Mouse (Mus musculus): ENCODE measurements at regions not wholly inside any gene's neighbourhood (a gene's known extent, or its start where the extent isn't known, plus 50 kb on each side); places are given as distances from the start of the nearest gene placed in this dataset.

DNA sequence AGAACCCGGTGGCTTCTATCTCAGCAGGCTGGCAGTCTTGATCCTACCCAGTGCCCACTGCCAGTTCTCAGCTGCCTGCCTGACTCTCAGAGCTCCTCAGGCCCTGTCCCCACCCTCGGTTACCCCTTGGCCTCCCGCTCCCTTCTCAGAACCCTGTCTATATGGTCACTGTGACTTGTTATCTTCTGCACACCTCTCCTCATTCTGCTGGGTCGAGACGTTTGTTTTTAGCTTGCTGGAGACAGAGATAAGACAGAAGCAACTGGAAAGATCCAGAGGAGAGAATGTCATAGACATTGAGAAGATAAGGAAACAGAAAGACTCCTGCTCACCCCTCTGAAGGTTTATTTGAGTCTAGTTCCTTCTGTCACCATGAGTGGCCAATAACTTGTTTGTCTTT is 53.8 kb upstream of the Phc1 start:
- no peaks in the 10 kb centered on the region for H3K4me1 ChIP-seq (ENCODE audit: insufficient read depth, low read length)
- 83% methylated on average over 5 of the region's 5 CpGs for WGBS

DNA sequence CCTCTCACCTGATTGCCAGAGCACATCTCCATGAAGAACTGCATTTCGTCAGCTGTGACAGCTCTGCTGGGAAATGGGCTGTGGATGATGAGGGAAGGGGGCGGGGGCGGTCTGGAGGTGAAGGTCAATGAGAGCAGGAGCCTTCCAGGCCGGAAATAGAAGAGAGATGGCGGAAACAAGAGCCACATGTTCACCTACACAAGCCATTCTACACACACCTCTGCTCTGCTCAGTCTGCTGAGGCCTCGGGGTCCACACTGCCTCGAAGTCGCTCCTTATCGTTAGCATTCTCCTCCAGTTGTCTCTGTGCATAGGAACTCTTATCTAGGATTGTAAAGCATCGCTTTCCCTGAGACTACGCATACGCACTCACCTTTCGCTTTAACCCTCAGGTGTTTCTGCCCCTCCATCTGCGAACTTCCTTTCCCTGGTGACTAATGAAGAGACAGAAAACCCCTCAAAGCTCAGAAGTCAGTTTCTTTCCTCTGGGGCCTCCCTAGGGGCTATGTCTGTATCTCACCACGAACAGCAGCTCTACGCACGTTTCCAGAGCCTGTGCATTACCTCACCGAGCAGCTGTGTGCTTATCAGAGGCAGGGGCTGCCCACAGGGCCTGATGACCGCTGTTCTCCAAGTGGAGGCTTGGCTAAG is 53.0 kb upstream of the Phc1 start:
- WGBS = 58% methylated on average over 19 of the region's 19 CpGs
- Histone ChIP-seq H3K4me1 (ENCODE audit: insufficient read depth, low read length) (no peaks in the 10 kb centered on the region), H3K4me3 (ENCODE audit: low read length) (no peak overlapping the region), H3K27ac (ENCODE audit: low read length) (no peak overlapping the region), H3K27me3 (ENCODE audit: insufficient read depth, low read length) (no peaks in the 10 kb centered on the region), H3K9ac (replicated peaks; ENCODE audit: low read length) (no peak overlapping the region), H3K9me3 (ENCODE audit: low read length) (0 out of 2 replicates have a peak, but pooled peaks cover 6% of the 10 kb centered on the region), H3K4me2 (replicated peaks; ENCODE audit: low read depth, low read length) (no peak overlapping the region), H3K36me3 (ENCODE audit: insufficient read depth, low read length) (no peaks in the 10 kb centered on the region)
- ATAC-seq (ENCODE audit: low FRiP score, low TSS enrichment) = no peak

More for the DNA sequence above, 53.8 kb upstream of the Phc1 start:
- no peaks in the 10 kb centered on the region for H3K36me3 ChIP-seq (ENCODE audit: insufficient read depth, low read length)
- no peak overlapping the region for H3K9ac ChIP-seq (replicated peaks; ENCODE audit: low read length)
- no peaks in the 10 kb centered on the region for H3K27me3 ChIP-seq (ENCODE audit: insufficient read depth, low read length)
- no peak for ATAC-seq (ENCODE audit: low FRiP score, low TSS enrichment)
- no peak overlapping the region for H3K4me3 ChIP-seq (ENCODE audit: low read length)
- no peak overlapping the region for H3K4me2 ChIP-seq (replicated peaks; ENCODE audit: low read depth, low read length)
- H3K27ac ChIP-seq (ENCODE audit: low read length) = no peak overlapping the region
- 0 out of 2 replicates have a peak, but pooled peaks cover 6% of the 10 kb centered on the region for H3K9me3 ChIP-seq (ENCODE audit: low read length)

- 39% methylated on average over 29 of the region's 29 CpGs for WGBS
- ATAC-seq (ENCODE audit: low FRiP score, low TSS enrichment) = peak; percentile 75; the same call in 1 of the 2 replicates
- H3K4me3 ChIP-seq (ENCODE audit: low read length) = no peak overlapping the region
These were observed 51.6 kb upstream of the Phc1 start for GRCm38 (mm10) chr6:122391725-122392667.

GRCm38 (mm10) chr6:122391126-122391525 is 50.8 kb upstream of the Phc1 start:
- no peak overlapping the region for H3K4me3 ChIP-seq (ENCODE audit: low read length)
- H3K27ac ChIP-seq (ENCODE audit: low read length) = no peak overlapping the region
- no peaks in the 10 kb centered on the region for H3K36me3 ChIP-seq (ENCODE audit: insufficient read depth, low read length)
- no peak for ATAC-seq (ENCODE audit: low FRiP score, low TSS enrichment)
- no peaks in the 10 kb centered on the region for H3K27me3 ChIP-seq (ENCODE audit: insufficient read depth, low read length)
- 0 out of 2 replicates have a peak, but pooled peaks cover 6% of the 10 kb centered on the region for H3K9me3 ChIP-seq (ENCODE audit: low read length)
- H3K9ac ChIP-seq (replicated peaks; ENCODE audit: low read length) = no peak overlapping the region
- H3K4me1 ChIP-seq (ENCODE audit: insufficient read depth, low read length) = no peaks in the 10 kb centered on the region
- H3K4me2 ChIP-seq (replicated peaks; ENCODE audit: low read depth, low read length) = no peak overlapping the region
- WGBS = 80% methylated on average over 10 of the region's 10 CpGs

More at GRCm38 (mm10) chr6:122391725-122392667, 51.6 kb upstream of the Phc1 start:
- no peak overlapping the region for H3K27ac ChIP-seq (ENCODE audit: low read length)
- H3K27me3 ChIP-seq (ENCODE audit: insufficient read depth, low read length) = no peaks in the 10 kb centered on the region
- no peak overlapping the region for H3K9ac ChIP-seq (replicated peaks; ENCODE audit: low read length)
- no peaks in the 10 kb centered on the region for H3K4me1 ChIP-seq (ENCODE audit: insufficient read depth, low read length)
- H3K4me2 ChIP-seq (replicated peaks; ENCODE audit: low read depth, low read length) = peak overlapping the region; percentile 42; the same call in 1 of the 2 replicates
- H3K9me3 ChIP-seq (ENCODE audit: low read length) = 0 out of 2 replicates have a peak, but pooled peaks cover 6% of the 10 kb centered on the region
- H3K36me3 ChIP-seq (ENCODE audit: insufficient read depth, low read length) = no peaks in the 10 kb centered on the region

GRCm38 (mm10) chr6:122390720-122391119 is 50.4 kb upstream of the Phc1 start:
- H3K4me2 ChIP-seq (replicated peaks; ENCODE audit: low read depth, low read length) = no peak overlapping the region

More at GRCm38 (mm10) chr6:122390720-122391119, 50.4 kb upstream of the Phc1 start:
- no peak for ATAC-seq (ENCODE audit: low FRiP score, low TSS enrichment)
- Histone ChIP-seq H3K27ac (ENCODE audit: low read length) (no peak overlapping the region), H3K4me3 (ENCODE audit: low read length) (no peak overlapping the region), H3K9me3 (ENCODE audit: low read length) (0 out of 2 replicates have a peak, but pooled peaks cover 6% of the 10 kb centered on the region), H3K9ac (replicated peaks; ENCODE audit: low read length) (no peak overlapping the region), H3K36me3 (ENCODE audit: insufficient read depth, low read length) (no peaks in the 10 kb centered on the region), H3K4me1 (ENCODE audit: insufficient read depth, low read length) (no peaks in the 10 kb centered on the region), H3K27me3 (ENCODE audit: insufficient read depth, low read length) (no peaks in the 10 kb centered on the region)
- WGBS = 68% methylated on average over 13 of the region's 13 CpGs
